Mouse (Mus musculus) midbrain, postnatal 0 days (tissue): Measurements from ENCODE around the gene Ninj2. TPM values are rescaled to one million over a fixed set of nuclear protein-coding genes. Genes with fewer than 3 reads are reported as not detected.
A peak's percentile ranks its signal among the peaks of the same experiment; 100 is the strongest.

Source experiments
- ATAC-seq: fragments of 200-750 bp; cut with Nextera tagmentation; 2 replicates; pipeline ENCODE4 v1.8.0; 2017; ENCODE audit warnings: moderate number of reproducible peaks, mild to moderate bottlenecking, moderate TSS enrichment, moderate library complexity; ENCODE audit not compliant: low FRiP score
- DNase-seq: peaks from one replicate; pipeline ENCODE4 v3.0.0-alpha.2; 2015; ENCODE audit warnings: low spot score
- H3K27ac ChIP-seq: fragments of 300-500 bp; sonication (generic); 2 replicates; pipeline ENCODE4 v1.5.1; 2014; ENCODE audit warnings: low read depth, mild to moderate bottlenecking, low read length, mixed read lengths
- H3K27me3 ChIP-seq: fragments of 300-500 bp; sonication (generic); 2 replicates; pipeline ENCODE4 v1.6.1; 2014; ENCODE audit warnings: low read length, control low read depth, mixed read lengths; ENCODE audit not compliant: insufficient read depth
- H3K36me3 ChIP-seq: fragments of 300-500 bp; sonication (generic); 2 replicates; pipeline ENCODE4 v1.6.1; 2014; ENCODE audit warnings: low read length, control low read depth, mixed read lengths; ENCODE audit not compliant: insufficient read depth
- H3K4me1 ChIP-seq: fragments of 300-500 bp; sonication (generic); 2 replicates; pipeline ENCODE4 v1.6.1; 2014; ENCODE audit warnings: mild to moderate bottlenecking, control low read depth, antibody characterized with exemption, low read length, mixed read lengths; ENCODE audit not compliant: insufficient read depth
- H3K4me2 ChIP-seq: fragments of 300-500 bp; sonication (generic); 2 replicates; pipeline ENCODE4 v1.6.1; 2014; ENCODE audit warnings: low read depth, mild to moderate bottlenecking, low read length, mixed read lengths; ENCODE audit not compliant: poor library complexity, severe bottlenecking
- H3K4me3 ChIP-seq: fragments of 300-500 bp; sonication (generic); 2 replicates; pipeline ENCODE4 v1.5.1; 2014; ENCODE audit warnings: low read depth, mild to moderate bottlenecking, low read length, moderate library complexity
- H3K9ac ChIP-seq: fragments of 300-500 bp; sonication (generic); replicated peaks from 2 replicates; pipeline ENCODE4 v1.6.1; 2014; ENCODE audit warnings: mild to moderate bottlenecking, low read length, moderate library complexity, mixed read lengths; ENCODE audit not compliant: poor library complexity, severe bottlenecking
- H3K9me3 ChIP-seq: fragments of 300-500 bp; sonication (generic); 2 replicates; pipeline ENCODE4 v1.6.1; 2016; ENCODE audit warnings: low read length, control low read depth
- CTCF ChIP-seq: IDR thresholded peaks from 2 replicates; pipeline ENCODE4 v1.5.1; 2016; ENCODE audit warnings: antibody characterized with exemption, mild to moderate bottlenecking
- WGBS: fragments of 180-500 bp; shearing (Covaris S2); extraction: QIAGEN DNeasy Blood & Tissue Kit; methylation state at CpG from one replicate; pipeline ENCODE4 v1.1.7; 2014; 5-methylcytosine and 5-hydroxymethylcytosine counted together
- polyA plus RNA-seq: library from polyadenylated mRNA; unstranded; fragments of >200 nt; fragmentation: Nextera tagmentation; extraction: Ambion mirVana; gene quantifications from 2 replicates; pipeline ENCODE4 v1.2.1, GENCODE M21; 2015
- total RNA-seq: library from RNA; depleted of rRNA; stranded (reverse); fragments of >200 nt; gene quantifications from 2 replicates; pipeline ENCODE4 v1.2.3, GENCODE M21; 2014

Gene Ninj2
- total and polyA plus RNA-seq, 2 experiments from 2014 or later = not detected

GRCm38 (mm10) chr6:120150206-120150605, 57.1 kb downstream of the Ninj2 start:
- H3K9me3 ChIP-seq = no peaks in the 10 kb centered on the region
- H3K9ac ChIP-seq = no peak overlapping the region
- 80% methylated on average over 3 of the region's 3 CpGs for WGBS
- no peak for TF ChIP-seq CTCF
- H3K27ac ChIP-seq = no peak overlapping the region
- DNase-seq (no peak), ATAC-seq (no peak)
- H3K4me1 ChIP-seq = no peaks in the 10 kb centered on the region
- H3K27me3 ChIP-seq = no peaks in the 10 kb centered on the region
- no peak overlapping the region for H3K4me2 ChIP-seq
- H3K36me3 ChIP-seq = no peaks in the 10 kb centered on the region
- H3K4me3 ChIP-seq = no peak overlapping the region

GRCm38 (mm10) chr6:120151616-120152053, 58.5 kb downstream of the Ninj2 start:
- no peaks in the 10 kb centered on the region for H3K27me3 ChIP-seq
- H3K36me3 ChIP-seq = no peaks in the 10 kb centered on the region
- H3K9ac ChIP-seq = no peak overlapping the region
- H3K4me1 ChIP-seq = no peaks in the 10 kb centered on the region
- no peak for TF ChIP-seq CTCF
- ATAC-seq (no peak), DNase-seq (no peak)
- no peaks in the 10 kb centered on the region for H3K9me3 ChIP-seq
- H3K27ac ChIP-seq = no peak overlapping the region
- no peak overlapping the region for H3K4me2 ChIP-seq
- WGBS = 68% methylated on average over 3 of the region's 3 CpGs
- no peak overlapping the region for H3K4me3 ChIP-seq

GRCm38 (mm10) chr6:120152739-120153696, 59.9 kb downstream of the Ninj2 start:
- H3K4me3 ChIP-seq = no peak overlapping the region
- DNase-seq = no peak
- no peak overlapping the region for H3K9ac ChIP-seq
- no peak for ATAC-seq
- WGBS = 80% methylated on average over 23 of the region's 26 CpGs
- H3K27ac ChIP-seq = no peak overlapping the region
- no peak overlapping the region for H3K4me2 ChIP-seq
- no peaks in the 10 kb centered on the region for H3K27me3 ChIP-seq
- no peaks in the 10 kb centered on the region for H3K36me3 ChIP-seq
- no peaks in the 10 kb centered on the region for H3K9me3 ChIP-seq
- TF ChIP-seq CTCF = no peak
- H3K4me1 ChIP-seq = no peaks in the 10 kb centered on the region

DNA sequence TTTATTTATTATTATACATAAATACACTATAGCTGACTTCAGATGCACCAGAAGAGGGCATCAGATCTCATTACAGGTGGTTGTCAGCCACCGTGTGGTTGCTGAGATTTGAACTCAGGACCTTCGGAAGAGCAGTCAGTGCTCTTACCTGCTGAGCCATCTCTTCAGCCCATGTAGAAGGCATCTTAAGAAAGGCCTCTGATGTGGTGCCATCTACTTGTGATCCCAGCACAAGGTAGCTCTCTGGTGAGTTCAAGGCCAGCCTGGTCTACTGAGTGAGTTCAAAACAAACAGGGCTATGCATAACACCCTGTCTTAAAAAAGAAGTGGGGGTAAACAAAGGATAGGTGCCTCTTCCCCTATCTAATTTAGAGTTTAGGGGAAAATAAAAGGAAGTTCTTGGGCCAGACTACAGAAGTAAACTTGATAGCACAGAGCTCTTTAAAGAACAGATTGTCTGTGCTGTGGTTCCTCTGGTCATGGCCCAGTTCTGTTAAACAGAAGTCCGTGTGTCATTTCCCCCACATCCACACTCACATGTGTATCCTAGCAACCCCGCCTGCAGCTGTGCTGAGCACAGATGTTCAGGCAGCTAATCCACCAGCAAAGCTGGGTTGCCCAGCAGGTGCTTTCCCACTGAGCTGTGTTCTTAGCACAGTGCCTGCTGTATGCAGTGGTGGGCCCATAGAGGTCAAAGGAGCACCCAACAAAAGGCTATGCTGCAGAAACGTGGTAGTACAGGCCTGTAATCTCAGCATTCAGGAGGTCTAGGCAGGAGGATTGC, 61.6 kb downstream of the Ninj2 start:
- Histone ChIP-seq H3K4me2 (no peak overlapping the region), H3K4me1 (no peaks in the 10 kb centered on the region), H3K9me3 (no peaks in the 10 kb centered on the region), H3K27me3 (no peaks in the 10 kb centered on the region), H3K36me3 (no peaks in the 10 kb centered on the region), H3K4me3 (no peak overlapping the region), H3K9ac (no peak overlapping the region), H3K27ac (no peak overlapping the region)
- WGBS = 56% methylated on average over 5 of the region's 5 CpGs
- peak; percentile 52 for DNase-seq
- no peak for TF ChIP-seq CTCF
- ATAC-seq = 0 out of 2 replicates have a peak, but pooled peaks have one; percentile 31

- 88% methylated on average over 4 of the region's 4 CpGs for WGBS
- Histone ChIP-seq H3K27me3 (no peaks in the 10 kb centered on the region), H3K4me1 (no peaks in the 10 kb centered on the region), H3K27ac (no peak overlapping the region), H3K4me3 (no peak overlapping the region), H3K4me2 (no peak overlapping the region), H3K9ac (no peak overlapping the region), H3K36me3 (no peaks in the 10 kb centered on the region), H3K9me3 (no peaks in the 10 kb centered on the region)
- DNase-seq = no peak
- no peak for ATAC-seq
- TF ChIP-seq CTCF = no peak
These were observed 62.4 kb downstream of the Ninj2 start for GRCm38 (mm10) chr6:120155510-120155909.

GRCm38 (mm10) chr6:120157479-120157878, 64.3 kb downstream of the Ninj2 start:
- no peaks in the 10 kb centered on the region for H3K9me3 ChIP-seq
- no peak overlapping the region for H3K4me2 ChIP-seq
- TF ChIP-seq CTCF = no peak
- peak; percentile 19 for DNase-seq
- WGBS = 56% methylated on average over 6 of the region's 6 CpGs
- H3K27me3 ChIP-seq = no peaks in the 10 kb centered on the region
- H3K36me3 ChIP-seq = no peaks in the 10 kb centered on the region
- H3K4me3 ChIP-seq = no peak overlapping the region
- no peak overlapping the region for H3K9ac ChIP-seq
- no peak for ATAC-seq
- H3K27ac ChIP-seq = no peak overlapping the region
- H3K4me1 ChIP-seq = no peaks in the 10 kb centered on the region
